7 mouse cellular contexts compared by ENCODE assay signal in genomic region chr5:144761161-144761868, GRCm38 (mm10). TPM values are rescaled to one million over a fixed set of nuclear protein-coding genes. Genes with fewer than 3 reads are reported as not detected.
DNase-seq lines count a peak whose midpoint lies in the region; ATAC-seq and TF ChIP-seq lines count a peak whose summit lies in the region.

Gene Tmem130 (minus strand): TSS chr5:144761818.

- H3K4me2 ChIP-seq in kidney, embryonic 16.5 days (replicated peaks; ENCODE audit: low read depth, low read length): peak within 1 kb of the TSS; percentile 55
- H3K4me2 ChIP-seq in limb, embryonic 14.5 days (replicated peaks; ENCODE audit: low read depth, low read length, severe bottlenecking): peak within 1 kb of the TSS; percentile 47

- H3K4me1 ChIP-seq in forebrain, embryonic 10.5 days: peaks cover 21% of the 10 kb centered on the region
- peaks cover 9% of the 10 kb centered on the region for H3K4me1 ChIP-seq in kidney, embryonic 16.5 days (ENCODE audit: insufficient read depth, low read length)
- H3K4me1 ChIP-seq in limb, embryonic 14.5 days (ENCODE audit: control insufficient read depth, insufficient read depth, low read length): no peaks in the 10 kb centered on the region

- H3K27me3 ChIP-seq in forebrain, embryonic 10.5 days (ENCODE audit: poor library complexity, severe bottlenecking): peaks cover 53% of the 10 kb centered on the region
- peaks cover 32% of the 10 kb centered on the region for H3K27me3 ChIP-seq in kidney, embryonic 16.5 days (ENCODE audit: insufficient read depth, low read length)
- H3K27me3 ChIP-seq in limb, embryonic 14.5 days (ENCODE audit: control insufficient read depth, insufficient read depth, low read length): peaks cover 21% of the 10 kb centered on the region; the same call in 1 of the 2 replicates

- peak within 1 kb of the TSS; percentile 53 for H3K4me3 ChIP-seq in forebrain, embryonic 10.5 days
- H3K4me3 ChIP-seq in kidney, embryonic 16.5 days (ENCODE audit: low read length): peak within 1 kb of the TSS; percentile 35
- peak within 1 kb of the TSS; percentile 15 for H3K4me3 ChIP-seq in limb, embryonic 14.5 days (replicated peaks; ENCODE audit: low read length)

- H3K36me3 ChIP-seq in forebrain, embryonic 10.5 days (replicated peaks): no peaks in the 10 kb centered on the region
- H3K36me3 ChIP-seq in kidney, embryonic 16.5 days (ENCODE audit: insufficient read depth, low read length): no peaks in the 10 kb centered on the region
- no peaks in the 10 kb centered on the region for H3K36me3 ChIP-seq in limb, embryonic 14.5 days (ENCODE audit: control insufficient read depth, insufficient read depth, low read length)

- H3K9ac ChIP-seq in kidney, embryonic 16.5 days (replicated peaks; ENCODE audit: low read length): 0 out of 2 replicates have a peak within 1 kb of the TSS, but pooled peaks have one; percentile 15
- no peak within 1 kb of the TSS for H3K9ac ChIP-seq in limb, embryonic 14.5 days (ENCODE audit: low read depth, low read length, severe bottlenecking)

- no peak for TF ChIP-seq POLR2A in limb, embryonic 14.5 days (IDR thresholded peaks at IDR 0.05; ENCODE audit: borderline replicate concordance, extremely low read depth, insufficient read depth, insufficient read length)

- ATAC-seq in kidney, embryonic 16.5 days (ENCODE audit: low FRiP score, low TSS enrichment): peak; percentile 37; the same call in 1 of the 2 replicates
- ATAC-seq in limb, embryonic 14.5 days (ENCODE audit: low FRiP score, low read depth): no peak
- no peak for ATAC-seq in monocyte, adult 5-6 weeks (replicated peaks; ENCODE audit: insufficient number of reproducible peaks, low FRiP score, low TSS enrichment, poor library complexity, severe bottlenecking)

- under 1% methylated on average over 38 of the region's 38 CpGs for WGBS in forebrain, embryonic 10.5 days
- 1% methylated on average over 37 of the region's 38 CpGs for WGBS in kidney, embryonic 16.5 days
- WGBS in limb, embryonic 14.5 days: 1% methylated on average over 34 of the region's 38 CpGs

- peak; percentile 11 for DNase-seq in T-cell, adult 2 months (ENCODE audit: low spot score)
- DNase-seq in adrenal gland, postnatal 4 days (ENCODE audit: low spot score in 2 of 2): no peak
- DNase-seq in forebrain, embryonic 10.5 days (ENCODE audit: extremely low spot score, low spot score): peak; percentile 42
- DNase-seq in limb, embryonic 14.5 days (ENCODE audit: low spot score): no peak
- DNase-seq in retina, postnatal 1 day: peak; percentile 77

- no peaks in the 10 kb centered on the region for H3K9me3 ChIP-seq in forebrain, embryonic 10.5 days
- no peaks in the 10 kb centered on the region for H3K9me3 ChIP-seq in kidney, embryonic 16.5 days (ENCODE audit: low read length)
- H3K9me3 ChIP-seq in limb, embryonic 14.5 days (ENCODE audit: control insufficient read depth, low read length): no peaks in the 10 kb centered on the region

- peak within 1 kb of the TSS; percentile 32 for H3K27ac ChIP-seq in forebrain, embryonic 10.5 days
- no peak within 1 kb of the TSS for H3K27ac ChIP-seq in kidney, embryonic 16.5 days (ENCODE audit: low read length)
- H3K27ac ChIP-seq in limb, embryonic 14.5 days (replicated peaks; ENCODE audit: low read depth, low read length): no peak within 1 kb of the TSS

RNA-seq across cellular contexts. Expression of gene Tmem130, which starts in this region (rescaled TPM):
- total RNA-seq in adrenal gland, postnatal 4 days (2021): 10 to 100 TPM; 41.6 to 49.1 TPM
- polyA plus RNA-seq in forebrain, embryonic 10.5 days (2016; fragmentation: Nextera tagmentation; extraction: Ambion mirVana): 1.4 and 2.0 TPM in 2 replicates
- 0.42 and 0.90 TPM in 2 replicates for polyA plus RNA-seq in kidney, embryonic 16.5 days (2015; fragmentation: Nextera tagmentation; extraction: Ambion mirVana)
- polyA plus RNA-seq in limb, embryonic 14.5 days (2012; rRNA removed): 0.67 and 0.79 TPM in 2 replicates
- polyA plus RNA-seq in limb, embryonic 14.5 days (2014; fragmentation: Nextera tagmentation; extraction: Ambion mirVana): 0.07 TPM in 1 of 2 replicates, not detected in the other
- not detected in 3 replicates for total RNA-seq in monocyte, adult 5-6 weeks (2017)

Comparison
In these comparisons a context has a peak if more than half of its experiments do, and no peak if none do; other contexts are left out.
1. RNA of gene Tmem130 (total RNA-seq): 41.6 to 49.1 TPM in adrenal gland, postnatal 4 days; not detected in monocyte, adult 5-6 weeks; every median in the first group is over 10 times any median in the second.
2. Peak in ATAC-seq, H3K4me3 ChIP-seq, H3K9ac ChIP-seq and H3K4me2 ChIP-seq in kidney, embryonic 16.5 days; RNA of the gene not detected or under 1 TPM.
3. DNase-seq: peak in T-cell, adult 2 months (single experiment), forebrain, embryonic 10.5 days (single experiment) and retina, postnatal 1 day (single experiment); none in adrenal gland, postnatal 4 days (0 of 2) and limb, embryonic 14.5 days (single experiment).
4. Peak in every context shown above with its lines, with median percentiles within 50 percentile points of each other: H3K4me3 ChIP-seq.